Mouse (Mus musculus): ENCODE measurements around the gene Rbm42.

DNA sequence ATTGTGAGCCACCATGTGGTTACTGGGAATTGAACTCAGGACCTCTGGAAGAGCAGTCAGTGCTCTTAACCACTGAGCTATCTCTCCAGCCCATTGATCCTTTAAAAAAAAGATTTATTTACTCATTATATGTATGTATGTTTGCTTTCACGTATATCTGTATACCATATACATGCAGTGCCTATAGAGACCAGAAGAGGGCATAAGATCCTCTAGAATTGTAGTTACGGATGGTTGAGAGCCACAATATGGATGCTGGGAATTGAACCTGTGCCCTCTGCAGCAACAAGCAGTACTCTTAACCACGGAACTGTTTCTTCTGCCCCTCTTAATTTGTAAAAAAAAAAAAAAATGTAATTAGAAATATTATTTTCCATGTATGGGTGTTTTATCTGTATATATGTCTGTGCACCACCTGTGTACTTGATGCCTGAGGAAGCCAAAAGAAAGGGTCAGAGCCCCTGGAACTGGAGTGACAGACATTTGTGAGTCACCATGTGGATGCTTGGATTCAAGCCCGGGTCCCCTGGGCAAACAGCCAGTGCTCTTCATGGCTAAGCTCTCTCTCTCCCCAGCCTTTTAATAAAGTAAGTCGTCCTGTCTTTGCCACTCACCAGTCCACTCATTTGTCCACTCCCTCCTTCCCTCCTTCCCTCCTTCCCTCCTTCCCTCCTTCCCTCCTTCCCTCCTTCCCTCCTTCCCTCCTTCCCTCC is 28.3 kb upstream of the Rbm42 start:
- TF ChIP-seq POLR2A (IDR thresholded peaks at IDR 0.05; ENCODE audit: low read depth, low read length) (no peak), CTCF (conservative IDR thresholded peaks at IDR 0.05; ENCODE audit: insufficient read depth, insufficient read length, low read depth, low read length) (0 out of 2 replicates have a peak, but pooled peaks have one; percentile 8)
